Mouse (Mus musculus) T-helper 17 cell (primary cell): ENCODE measurements around the gene Adamts13.

Experiments
- in situ Hi-C, 2 experiments: fragments of 300-600 bp; cut with MboI, MseI; formaldehyde crosslinking; loops; 1 replicate in 1 of 2; 2 replicates in 1 of 2; pipeline ENCODE4 v1.15.1; 2025; ENCODE audit warnings: high pct_unique_total_duplicates in 2 of 2

Gene Adamts13

DNA sequence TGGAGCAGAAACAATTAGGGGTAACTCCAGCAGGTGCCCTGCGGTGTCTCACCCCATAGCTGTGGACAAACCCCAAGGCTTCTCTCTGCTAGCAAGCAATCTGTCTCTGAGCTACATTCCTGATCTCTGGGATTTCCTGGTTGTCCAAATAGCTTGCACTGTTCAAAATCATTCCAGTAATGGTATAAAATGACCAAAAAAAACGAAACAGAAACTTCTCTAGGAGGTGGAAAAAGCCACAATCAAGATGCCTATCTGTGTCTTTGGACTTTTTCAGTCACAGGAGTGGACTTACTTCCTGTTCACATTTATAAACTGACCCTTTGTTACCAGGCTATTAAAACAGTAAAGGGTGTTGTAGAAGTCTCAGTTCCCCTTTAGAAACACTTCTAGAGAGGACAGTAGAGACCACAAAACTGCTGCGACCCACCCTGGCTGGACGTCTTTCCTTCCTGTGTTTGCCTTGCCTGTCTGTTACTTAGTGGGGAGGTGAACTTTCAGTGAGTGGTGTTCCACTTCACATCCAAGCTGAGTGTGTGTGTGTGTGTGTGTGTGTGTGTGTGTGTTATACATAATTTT, 55.3 kb downstream of the Adamts13 start:
- in situ Hi-C loops = no loop called here

DNA sequence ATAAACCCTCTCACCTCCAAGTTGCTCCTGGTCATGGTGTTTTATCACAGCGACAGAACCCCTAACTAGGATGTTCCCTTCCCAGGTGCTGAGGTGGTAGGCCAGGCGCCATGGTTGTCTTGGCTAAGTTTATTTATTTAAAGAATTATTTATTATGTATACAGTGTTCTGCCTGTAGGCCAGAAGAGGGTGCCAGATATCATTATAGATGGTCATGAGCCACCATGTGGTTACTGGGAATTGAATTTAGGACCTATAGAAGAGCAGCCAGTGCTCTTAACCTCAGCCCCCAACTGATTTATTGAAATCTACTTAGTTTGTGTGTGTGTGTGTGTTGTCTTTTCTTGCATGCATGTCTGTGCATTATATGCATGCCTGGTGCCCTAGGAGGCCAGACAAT, 59.1 kb downstream of the Adamts13 start:
- in situ Hi-C loops = no loop called here

DNA sequence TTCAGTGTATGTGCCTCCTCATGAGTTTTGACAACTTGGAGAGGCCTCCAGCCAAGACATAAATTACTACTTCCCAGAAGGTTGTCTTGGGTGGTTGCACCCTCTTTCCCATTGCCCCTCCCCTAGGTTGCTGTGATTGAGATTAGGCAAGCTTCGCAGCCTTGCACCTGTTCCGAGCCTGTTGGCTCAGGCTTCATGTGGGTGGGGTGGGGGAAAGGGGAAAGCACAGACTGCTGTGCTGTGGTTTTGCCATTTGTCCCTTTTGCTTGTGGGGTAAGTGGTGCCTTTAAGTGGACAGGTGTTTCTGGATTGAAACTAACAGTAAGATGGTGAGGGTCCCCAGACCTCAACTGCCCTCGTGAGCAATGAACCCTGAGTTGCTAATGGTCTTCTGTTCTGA, 62.8 kb downstream of the Adamts13 start:
- in situ Hi-C loops = loop anchor here in 1 of 2 experiments (5.0 kb wide), 1 partner anchor 394 kb away; no protein-coding TSS in a partner anchor

DNA sequence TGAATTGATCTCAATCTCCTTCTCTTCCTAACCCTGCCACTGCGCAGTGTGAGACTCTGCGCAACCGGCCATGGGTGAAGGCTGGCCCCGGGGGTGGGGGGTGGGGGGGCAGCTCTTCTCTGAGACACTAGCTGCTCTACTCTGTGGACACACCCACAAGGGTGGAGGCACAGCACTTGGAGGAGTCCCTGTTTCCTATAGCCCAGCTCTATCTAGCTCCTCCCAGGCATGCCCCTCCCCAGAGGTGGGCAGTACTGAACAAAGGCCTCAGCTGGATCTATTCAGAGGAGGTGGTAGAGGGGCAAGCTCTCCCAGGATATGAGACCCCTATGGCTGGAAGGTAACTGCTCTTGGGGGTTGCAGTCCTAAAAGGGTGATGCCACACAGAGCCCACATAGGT, 63.8 kb downstream of the Adamts13 start:
- in situ Hi-C loops = loop anchor here in 1 of 2 experiments (5.0 kb wide), 1 partner anchor 395 kb away; no protein-coding TSS in a partner anchor

DNA sequence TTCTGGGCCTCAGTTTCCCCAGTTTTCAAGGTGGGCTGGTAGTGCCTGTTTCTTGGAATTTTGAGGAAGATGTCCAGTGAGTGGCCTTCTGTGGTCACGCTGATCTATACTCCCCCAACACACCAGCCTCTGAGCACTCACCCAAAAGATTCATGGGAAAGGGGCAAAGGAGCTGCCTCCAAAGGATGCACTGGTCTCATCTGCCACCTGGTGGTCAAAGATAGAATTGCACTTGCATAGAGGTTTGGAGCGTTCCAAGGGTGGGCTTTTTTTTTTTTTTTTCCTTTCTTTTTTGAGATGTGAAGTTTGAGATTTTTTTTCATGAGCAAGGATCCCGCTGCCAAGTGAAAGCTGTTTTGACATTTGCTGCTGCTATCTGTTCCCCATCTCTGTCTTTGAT, 65.4 kb downstream of the Adamts13 start:
- in situ Hi-C loops = loop anchor here in 1 of 2 experiments (5.0 kb wide), 1 partner anchor 396 kb away; no protein-coding TSS in a partner anchor

DNA sequence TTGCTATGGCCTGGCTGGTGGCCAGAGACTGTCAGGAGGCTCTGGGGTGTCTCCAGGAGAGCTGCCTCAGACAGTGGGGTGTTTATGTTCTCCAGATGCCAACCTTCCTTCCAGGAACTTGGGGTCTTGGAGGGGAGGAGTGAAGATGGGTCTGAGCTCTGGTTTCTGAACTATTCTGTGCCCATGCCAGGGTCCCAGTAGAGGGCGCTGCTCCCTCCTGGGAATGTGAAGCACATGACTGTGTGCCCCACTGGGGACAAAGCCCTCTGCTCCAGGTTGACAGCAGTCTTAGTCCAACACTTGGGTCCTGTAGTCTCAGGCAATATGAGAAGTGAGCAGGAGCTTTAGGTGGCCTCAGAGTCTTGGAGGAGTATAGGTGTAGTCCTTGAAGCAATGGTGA, 66.1 kb downstream of the Adamts13 start:
- in situ Hi-C loops = loop anchor here in 1 of 2 experiments (5.0 kb wide), 1 partner anchor 397 kb away; no protein-coding TSS in a partner anchor

DNA sequence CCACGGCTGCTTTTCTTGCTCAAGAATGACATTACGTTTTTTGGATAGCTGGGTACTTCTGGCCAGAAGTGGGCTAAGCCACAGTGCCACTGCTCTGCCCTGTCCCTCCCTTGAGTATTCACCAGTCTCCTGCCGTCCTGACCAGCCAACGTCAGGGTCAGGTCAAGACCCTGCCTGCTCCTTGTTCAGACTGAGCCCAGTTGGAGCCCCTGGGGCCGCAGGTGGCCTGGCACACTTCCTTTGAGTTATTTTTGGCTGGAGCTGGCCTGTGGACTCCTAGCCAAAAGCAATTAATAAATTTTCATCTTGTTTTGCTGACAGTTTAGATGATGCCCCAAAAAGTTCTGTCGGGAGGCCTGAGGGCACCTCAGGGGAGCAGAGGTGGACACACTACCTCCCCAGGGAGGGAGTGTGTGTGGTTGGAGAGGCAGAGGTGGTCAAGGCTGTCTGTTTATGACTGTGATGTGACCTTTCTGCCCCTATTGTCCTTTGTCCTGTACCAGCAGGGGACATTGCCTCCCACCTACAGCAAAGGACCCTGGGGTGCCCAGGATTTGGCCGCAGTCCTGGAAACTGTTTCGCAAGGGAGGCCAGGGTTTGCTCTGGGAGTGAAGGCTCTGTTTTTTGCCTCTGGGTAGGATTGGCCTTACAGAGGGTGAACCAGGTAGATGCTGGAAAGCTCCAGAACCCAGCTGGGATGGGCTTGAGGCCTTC, 69.1 kb downstream of the Adamts13 start:
- in situ Hi-C loops = loop anchor here (5.0 kb wide), 1 partner anchor 195 kb away; no protein-coding TSS in a partner anchor

DNA sequence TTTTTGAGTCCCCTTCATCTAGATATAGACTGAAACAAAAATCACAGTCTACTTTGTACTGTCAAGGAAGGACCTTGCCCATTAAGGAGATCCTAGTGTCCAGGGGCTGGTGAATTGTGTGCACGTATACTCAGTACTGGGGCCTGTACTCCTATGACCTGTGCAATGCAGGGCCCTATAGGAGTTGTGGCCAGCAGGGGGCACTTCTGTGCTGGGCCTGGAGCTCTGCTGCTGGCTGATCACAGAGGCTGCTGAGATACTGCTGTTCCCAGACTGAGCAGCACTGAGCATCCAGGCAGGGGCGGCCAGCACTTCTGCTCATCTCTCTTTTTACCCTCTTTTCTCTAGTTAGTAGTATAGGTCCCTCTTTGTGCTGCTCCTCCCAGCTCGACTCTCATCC, 70.2 kb downstream of the Adamts13 start:
- in situ Hi-C loops = loop anchor here (5.0 kb wide), 1 partner anchor 194 kb away; no protein-coding TSS in a partner anchor

DNA sequence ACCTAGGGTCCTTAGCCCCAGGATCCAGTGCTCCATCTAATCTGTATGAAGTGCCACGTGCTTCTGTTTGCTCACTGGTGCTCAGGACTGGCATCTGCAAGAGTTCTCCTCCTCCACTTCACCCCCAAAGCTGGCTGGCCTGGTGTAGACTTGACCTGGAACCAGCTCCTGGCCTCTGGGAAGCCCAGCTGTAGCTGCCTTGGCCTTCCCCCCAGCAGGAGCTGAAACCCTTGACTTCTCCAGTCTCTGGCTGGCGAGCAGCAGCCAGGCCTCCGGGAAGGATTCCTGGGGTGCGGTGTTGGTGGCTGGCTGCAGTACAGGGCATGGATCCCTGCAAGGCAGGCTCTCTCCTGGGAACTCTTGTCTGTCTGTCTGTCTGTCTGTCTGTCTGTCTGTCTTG, 71.0 kb downstream of the Adamts13 start:
- in situ Hi-C loops = loop anchor here (5.0 kb wide), 1 partner anchor 193 kb away; no protein-coding TSS in a partner anchor

DNA sequence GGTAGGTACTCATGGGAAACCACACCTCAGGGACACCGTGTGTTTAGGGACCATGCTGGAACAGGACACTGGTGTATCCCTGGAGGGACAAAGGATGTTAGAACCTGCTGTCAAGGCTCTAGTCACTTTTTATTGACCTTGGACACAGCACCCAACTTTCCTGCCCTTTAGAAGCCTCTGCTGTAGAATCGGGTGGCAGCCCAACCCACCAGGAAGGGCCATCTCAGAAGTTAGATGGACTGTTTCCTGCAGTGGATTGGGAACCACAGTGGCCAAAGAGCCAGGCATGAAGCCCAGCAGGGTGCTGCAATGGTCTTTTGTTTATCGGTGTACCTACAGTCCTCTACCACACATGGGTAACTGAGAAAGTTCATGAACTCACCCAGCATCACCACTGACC, 71.4 kb downstream of the Adamts13 start:
- in situ Hi-C loops = loop anchor here (5.0 kb wide), 1 partner anchor 193 kb away; no protein-coding TSS in a partner anchor

DNA sequence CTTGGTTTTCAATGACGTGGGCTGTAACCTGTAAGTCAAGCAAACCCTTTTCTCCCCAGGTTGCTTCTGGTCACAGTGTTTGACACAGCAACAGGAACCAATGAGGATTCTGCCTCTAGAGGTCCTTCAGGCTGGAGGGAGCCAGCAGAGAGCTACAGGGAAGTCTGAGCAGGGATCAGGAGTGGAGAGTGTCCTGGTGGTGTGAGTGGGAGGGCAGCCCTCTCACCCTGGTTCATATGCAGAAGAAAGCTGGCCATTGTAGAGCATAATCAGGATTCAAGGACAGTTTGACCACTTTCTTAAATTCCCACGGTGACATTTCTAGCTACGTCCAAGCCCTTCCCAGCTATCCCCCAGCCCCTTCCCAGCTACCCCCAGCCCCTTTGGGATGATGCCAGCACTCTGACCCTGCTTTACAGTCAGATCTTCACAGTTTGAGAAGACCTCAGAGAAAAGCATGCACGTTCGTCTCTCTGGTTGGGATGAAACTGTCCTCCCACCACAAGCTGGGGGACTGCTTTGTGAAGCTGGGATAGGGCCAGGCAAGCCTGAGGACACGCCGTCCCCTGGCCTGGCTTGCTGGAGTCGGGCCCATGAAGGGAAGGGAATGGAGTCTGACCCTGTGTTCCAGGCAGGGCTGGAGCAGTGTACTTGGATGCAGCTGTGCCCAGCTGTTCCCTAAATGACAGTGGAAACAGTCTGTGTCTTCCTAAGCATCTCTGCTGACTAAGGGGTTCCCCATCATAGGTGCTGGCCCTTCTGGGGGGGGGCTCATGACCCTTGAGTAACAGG, 73.0 kb downstream of the Adamts13 start:
- in situ Hi-C loops = no loop called here

DNA sequence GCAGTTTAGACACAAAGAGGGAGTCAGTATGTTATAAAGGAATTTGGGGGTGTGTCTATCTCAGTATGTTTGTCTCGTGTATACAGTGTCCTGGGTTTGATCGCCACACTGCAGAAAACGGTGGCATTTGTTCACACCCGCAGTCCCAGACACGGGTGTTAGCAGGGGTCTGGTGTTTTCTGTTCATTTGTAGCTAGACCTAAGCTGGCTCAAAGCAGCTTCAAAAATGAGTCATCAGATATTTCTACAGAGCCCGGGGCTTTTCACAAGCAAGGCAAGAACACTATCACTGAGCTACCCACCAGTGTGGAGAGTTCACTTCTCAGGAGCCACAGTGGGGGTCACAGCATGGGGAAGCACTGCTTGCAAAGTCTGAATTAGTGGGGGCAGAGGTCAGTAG, 76.2 kb downstream of the Adamts13 start:
- in situ Hi-C loops = no loop called here

DNA sequence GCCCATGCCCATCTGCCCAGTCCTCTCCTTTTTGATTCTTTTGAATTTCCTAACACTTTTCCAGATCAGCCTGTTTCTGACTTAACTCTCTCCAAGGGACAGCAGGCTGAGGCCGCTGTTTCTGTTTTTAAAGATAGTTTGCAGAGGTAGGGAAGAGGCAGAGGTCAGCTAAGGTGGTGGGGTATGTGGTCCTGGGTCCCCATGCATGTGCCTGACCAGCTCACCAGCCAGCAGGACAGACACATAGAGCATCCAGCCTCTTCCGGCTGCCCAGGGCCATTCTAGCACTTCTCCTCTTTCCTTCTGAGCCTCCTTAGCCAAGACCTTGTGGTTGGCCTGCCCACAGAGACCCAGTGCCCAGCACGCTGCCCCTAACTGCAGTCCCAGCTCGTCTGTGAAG, 85.0 kb downstream of the Adamts13 start:
- in situ Hi-C loops = no loop called here

DNA sequence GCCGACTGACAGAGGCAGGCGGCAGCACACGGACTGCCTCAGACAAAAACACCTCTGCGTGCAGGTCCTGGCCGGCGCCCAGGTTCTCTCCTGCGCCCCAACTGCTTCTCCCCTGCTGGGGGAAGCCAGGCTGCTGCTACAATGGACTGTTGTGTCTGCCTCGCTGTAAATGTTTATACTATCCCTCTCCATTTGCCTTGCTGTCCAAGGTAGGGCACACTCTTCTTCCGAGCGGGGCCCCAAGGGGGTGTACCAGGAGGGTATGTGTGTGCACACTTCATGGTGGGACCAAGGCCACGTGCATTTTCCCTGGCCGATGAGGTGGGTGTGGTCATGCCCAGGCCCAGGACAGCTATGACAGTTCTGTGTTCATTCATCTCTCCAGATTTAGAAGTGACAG, 85.5 kb downstream of the Adamts13 start:
- in situ Hi-C loops = no loop called here

DNA sequence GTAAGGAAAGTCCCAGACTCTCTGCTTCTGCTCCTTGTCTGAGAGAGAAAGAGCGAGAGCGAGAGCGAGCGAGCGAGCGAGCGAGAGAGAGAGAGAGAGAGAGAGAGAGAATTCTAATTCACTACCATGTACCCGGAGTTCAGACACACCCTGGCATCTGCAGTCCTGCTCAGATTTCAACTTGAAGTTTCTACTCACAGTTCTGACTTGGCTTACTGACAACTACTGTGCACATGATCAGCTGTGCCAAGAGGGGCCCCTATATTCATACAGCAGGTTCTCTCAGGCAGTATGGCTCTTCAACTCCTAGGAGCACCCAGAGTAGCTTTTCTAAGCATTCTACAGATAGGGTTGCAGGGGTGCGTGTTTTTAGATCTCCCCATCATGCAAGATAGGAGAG, 86.0 kb downstream of the Adamts13 start:
- in situ Hi-C loops = no loop called here
